Mouse (Mus musculus): ENCODE data around the gene Cd80. TPM values are rescaled to one million over a fixed set of nuclear protein-coding genes. Genes with fewer than 3 reads are reported as not detected.

The Cd80 gene
- 0.17 and 0.22 TPM in 2 replicates for polyA plus RNA-seq (2015; fragmentation: Nextera tagmentation; extraction: Ambion mirVana)

DNA sequence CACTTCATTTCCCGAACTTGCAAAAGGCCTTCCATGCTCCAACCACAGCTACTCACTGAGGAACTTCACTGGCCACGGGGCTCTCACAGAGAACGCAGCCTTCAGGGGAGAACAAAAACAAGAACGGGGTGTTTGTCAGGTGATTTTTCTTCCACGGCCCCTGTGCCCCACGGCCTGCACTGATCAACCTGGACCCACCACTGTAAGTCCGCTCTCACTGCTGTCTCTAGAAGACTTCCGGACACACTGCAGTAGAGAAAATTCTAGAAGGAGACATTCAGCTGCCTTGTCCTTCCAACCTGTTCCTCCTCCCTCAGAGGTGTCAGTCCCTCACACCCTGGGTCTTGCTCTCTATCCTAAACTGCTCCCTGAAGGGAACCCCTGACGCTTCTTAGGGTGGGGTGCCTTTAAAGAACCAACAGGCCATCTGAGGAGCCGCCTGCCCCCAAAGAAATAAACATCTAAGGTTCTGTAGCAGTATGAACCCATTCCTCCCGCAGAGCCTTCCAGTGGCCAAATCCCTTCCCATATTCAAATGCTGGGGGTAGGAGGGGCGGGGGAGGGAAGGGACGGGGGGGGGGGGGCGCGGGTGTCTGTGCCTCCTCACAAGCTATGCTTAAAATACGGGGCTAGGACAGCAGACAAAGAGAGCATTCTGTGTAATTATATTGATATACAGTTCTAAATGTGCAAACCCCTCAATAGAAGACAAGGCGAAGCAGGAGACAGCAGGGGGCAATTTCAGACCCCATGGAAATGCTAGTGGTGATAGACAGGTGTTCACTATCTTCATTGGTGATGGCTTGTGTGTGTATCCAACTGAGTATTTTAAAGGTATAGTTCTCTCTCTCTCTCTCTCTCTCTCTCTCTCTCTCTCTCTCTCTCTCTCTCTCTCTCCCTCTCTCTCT, at the start of gene Cd80:
Gene Cd80, plus strand, starts transcription at position 51 of the 908 bp plus-strand sequence.

DNA sequence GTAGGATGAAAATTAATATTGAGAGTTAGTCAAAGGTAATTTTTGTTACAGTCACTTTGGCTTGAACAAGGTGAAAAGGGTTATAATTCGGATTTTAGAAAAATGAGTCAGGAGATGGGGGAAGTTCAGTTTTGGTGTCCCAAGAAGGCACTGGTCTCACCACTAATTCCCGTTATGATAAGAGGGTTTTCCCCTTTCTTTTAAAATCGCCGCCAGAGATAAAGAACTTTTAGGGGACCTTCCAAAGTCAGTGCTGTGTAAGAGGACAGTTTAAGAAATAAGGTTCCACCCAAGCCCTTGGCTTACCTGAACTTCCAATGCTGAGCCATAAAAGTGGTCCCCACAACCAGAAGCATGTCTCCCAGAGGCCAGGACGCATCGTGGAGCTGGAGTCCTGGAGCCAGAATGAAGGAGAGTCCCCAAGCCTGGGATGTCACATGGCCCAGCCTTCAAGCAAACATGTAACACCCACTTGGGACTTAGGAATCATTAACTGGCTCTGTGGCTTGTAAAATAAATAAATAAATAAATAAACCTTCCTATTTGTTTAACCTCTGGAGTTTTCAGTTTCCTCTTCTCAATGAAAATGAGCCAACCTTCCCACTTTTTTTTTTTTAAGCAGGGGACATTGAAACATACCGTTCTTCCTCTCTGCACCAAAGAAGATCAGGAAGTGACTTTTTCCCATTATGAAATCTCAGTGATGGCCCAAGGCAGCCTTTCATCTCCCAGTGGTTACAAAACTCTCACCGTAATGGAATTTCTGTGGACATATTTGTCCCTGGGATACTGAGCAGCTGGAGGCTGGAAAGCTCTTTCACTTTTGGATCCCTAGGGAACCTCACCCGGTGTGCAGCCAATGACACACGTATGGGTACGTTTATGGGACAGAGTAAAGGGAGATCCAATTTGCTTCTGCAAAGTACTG, 22.6 kb upstream of the Cd80 start, which contains the start of gene Pla1a:
Gene Pla1a, minus strand, starts transcription at position 648 of the 928 bp plus-strand sequence.

DNA sequence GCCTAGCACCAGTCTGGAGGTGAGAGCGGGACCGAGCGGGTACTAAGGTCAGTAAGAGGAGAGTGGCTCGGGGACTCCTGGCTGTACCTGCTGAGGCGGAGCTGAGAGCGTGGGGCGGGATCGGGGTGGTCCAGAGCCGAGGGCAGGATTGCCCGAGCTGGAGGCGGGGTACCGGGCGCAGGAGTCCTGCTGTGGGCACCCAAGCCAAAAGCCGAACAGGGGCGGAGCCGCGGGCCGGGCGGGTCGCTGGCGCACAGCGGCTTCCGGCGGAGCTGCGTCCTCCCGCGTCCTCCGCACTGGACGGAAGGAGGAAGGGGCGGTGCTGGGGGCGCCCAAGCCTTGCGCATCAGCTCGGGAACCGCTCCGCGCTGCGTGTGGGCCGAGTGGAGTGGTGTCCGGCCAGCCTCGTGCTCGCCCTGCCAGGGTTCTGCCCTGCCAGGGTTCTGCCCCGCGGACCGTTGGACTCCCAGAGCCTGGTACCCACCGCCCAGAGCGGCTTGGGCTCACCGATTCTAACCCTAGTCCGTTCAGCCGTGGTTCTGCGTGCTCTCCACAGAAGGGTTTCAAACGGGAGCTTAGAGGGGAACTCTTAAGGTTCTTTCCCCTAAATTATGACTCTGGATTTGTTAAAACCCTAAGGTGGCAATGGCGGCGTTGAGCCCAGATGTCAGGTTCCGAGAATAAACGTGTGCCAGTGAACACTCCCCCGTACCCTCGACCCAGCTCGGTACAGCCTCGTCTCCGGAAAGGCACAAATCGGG, 2.7 kb upstream of the Cd80 start, which contains the start of gene Adprh:
Gene Adprh, minus strand, starts transcription at position 262 of the 761 bp plus-strand sequence.

DNA sequence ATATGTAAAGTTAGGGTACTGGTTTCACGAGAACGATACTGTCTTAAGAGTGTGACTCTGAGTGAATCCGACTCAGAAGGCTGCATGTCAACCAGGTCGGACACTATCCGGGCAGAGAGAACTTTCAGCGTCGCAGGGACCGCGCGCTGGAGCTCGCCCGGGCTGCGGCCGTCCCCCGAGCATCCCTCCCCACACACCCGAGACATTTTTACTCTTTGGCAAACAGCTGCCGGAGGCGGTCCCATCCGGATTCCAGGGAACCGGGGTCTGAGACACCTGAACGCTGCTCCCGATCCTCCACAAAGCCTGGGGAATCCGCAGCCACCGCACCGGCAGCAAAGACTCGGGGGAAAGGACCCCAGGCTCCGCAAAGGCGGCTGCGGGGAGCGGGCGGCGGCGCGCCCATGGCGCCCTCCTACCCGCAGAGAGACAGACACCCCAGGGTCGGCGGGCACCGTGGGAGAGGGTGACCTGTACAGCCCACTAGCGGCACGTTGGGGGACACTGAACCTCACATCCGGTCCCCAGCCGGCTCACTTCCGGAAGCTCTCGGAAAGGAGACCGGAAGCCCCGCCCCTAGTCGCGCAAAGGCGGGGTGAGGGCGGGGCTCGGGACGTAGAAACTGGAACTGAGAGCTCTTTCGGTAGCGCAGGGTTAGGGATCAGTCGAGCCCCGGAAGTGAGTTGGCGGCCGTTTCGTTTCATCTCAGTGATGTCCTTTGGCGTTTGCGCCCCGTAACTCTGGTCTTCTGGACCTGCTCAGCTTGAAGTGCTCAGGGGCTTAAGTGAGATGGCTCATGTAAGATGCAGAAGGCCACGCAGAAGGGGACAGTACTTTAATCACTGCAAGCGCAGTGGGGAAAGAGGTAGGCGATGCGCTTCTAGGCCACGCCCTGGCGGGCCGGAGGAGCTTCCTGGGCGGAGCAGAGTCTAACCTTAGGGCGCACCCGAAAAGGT, 67.0 kb downstream of the Cd80 start, which contains the start of gene Timmdc1:
Gene Timmdc1, minus strand, starts transcription at position 535 of the 956 bp plus-strand sequence.

Other genes starting within 250 kb of the Cd80 start
- gene Nr1i2, start 160.7 kb upstream of the Cd80 start, polyA plus RNA-seq (2015; fragmentation: Nextera tagmentation; extraction: Ambion mirVana) = not detected in 2 replicates
- 0.05 and 0.06 TPM in 2 replicates for gene Maats1, start 113.4 kb upstream of the Cd80 start, polyA plus RNA-seq (2015; fragmentation: Nextera tagmentation; extraction: Ambion mirVana)
- 266 and 297 TPM in 2 replicates for gene Cox17, start 108.6 kb upstream of the Cd80 start, polyA plus RNA-seq (2015; fragmentation: Nextera tagmentation; extraction: Ambion mirVana)
- gene Gm21987, start 108.5 kb upstream of the Cd80 start, polyA plus RNA-seq (2015; fragmentation: Nextera tagmentation; extraction: Ambion mirVana) = not detected in 2 replicates
- gene Popdc2, start 93.4 kb upstream of the Cd80 start, polyA plus RNA-seq (2015; fragmentation: Nextera tagmentation; extraction: Ambion mirVana) = 40.2 and 51.2 TPM in 2 replicates
- gene Pla1a, start 22.4 kb upstream of the Cd80 start, polyA plus RNA-seq (2015; fragmentation: Nextera tagmentation; extraction: Ambion mirVana) = 1.2 and 1.7 TPM in 2 replicates
- gene Adprh, start 2.9 kb upstream of the Cd80 start, polyA plus RNA-seq (2015; fragmentation: Nextera tagmentation; extraction: Ambion mirVana) = 66.3 and 83.9 TPM in 2 replicates
- gene Timmdc1, start 67.1 kb downstream of the Cd80 start, polyA plus RNA-seq (2015; fragmentation: Nextera tagmentation; extraction: Ambion mirVana) = 30.5 and 32.8 TPM in 2 replicates
- 12.1 and 12.6 TPM in 2 replicates for gene Poglut1, start 94.7 kb downstream of the Cd80 start, polyA plus RNA-seq (2015; fragmentation: Nextera tagmentation; extraction: Ambion mirVana)
- 33.9 and 40.7 TPM in 2 replicates for gene Tmem39a, start 103.1 kb downstream of the Cd80 start, polyA plus RNA-seq (2015; fragmentation: Nextera tagmentation; extraction: Ambion mirVana)